Comparison of ENCODE assay signal across 9 mouse cellular contexts in the genomic region with DNA sequence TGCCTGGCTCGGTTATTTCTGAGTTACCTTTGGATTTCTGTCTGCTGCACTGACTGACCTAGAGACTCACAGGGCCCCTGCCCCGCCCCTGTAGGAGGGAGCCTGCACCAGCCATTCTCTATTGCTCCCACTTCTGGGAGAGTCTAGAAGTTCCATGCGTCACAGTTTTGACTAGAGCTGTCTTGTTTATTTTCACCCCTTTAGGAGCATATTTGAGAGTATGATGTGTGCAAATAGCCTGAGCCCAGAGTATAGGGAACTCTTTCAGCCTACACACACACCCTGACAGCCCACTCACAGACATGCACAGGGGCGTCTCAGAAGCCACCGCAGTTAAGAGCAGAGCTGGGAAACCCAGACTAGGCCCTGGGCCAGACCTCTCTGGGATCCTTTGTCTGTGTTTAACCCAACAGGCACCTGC. TPM values are rescaled to one million over a fixed set of nuclear protein-coding genes. Genes with fewer than 3 reads are reported as not detected.
DNase-seq lines count a peak whose midpoint lies in the region; ATAC-seq lines count a peak whose summit lies in the region.
"Had no signal": no experiment of that assay in that cellular context is flagged by ENCODE, and none has a peak within 500 bp of the region (broad histone marks: within the 10 kb centered on the region; RNA-seq: fewer than 3 reads in every experiment).

No protein-coding gene starts in this region.

- H3K4me3 ChIP-seq in heart, embryonic 13.5 days, result no peak overlapping the region
- H3K4me3 ChIP-seq in forebrain, embryonic 13.5 days, result no peak overlapping the region
- no peak overlapping the region for H3K4me3 ChIP-seq in midbrain, embryonic 12.5 days

- WGBS in heart, embryonic 13.5 days, result 55% methylated on average over 5 of the region's 5 CpGs
- 48% methylated on average over 5 of the region's 5 CpGs for WGBS in forebrain, embryonic 13.5 days
- WGBS in midbrain, embryonic 12.5 days, result 77% methylated on average over 5 of the region's 5 CpGs

- intact Hi-C loops in heart, postnatal 25 days (cut with DNase I), result no loop called here

- peak overlapping the region; percentile 65 for H3K27ac ChIP-seq in heart, embryonic 13.5 days (replicated peaks)
- peak overlapping the region; percentile 77 for H3K27ac ChIP-seq in forebrain, embryonic 13.5 days
- H3K27ac ChIP-seq in midbrain, embryonic 12.5 days (replicated peaks), result peak overlapping the region; percentile 40; the same call in 1 of the 2 replicates
- H3K27ac ChIP-seq: macrophage had no signal

- ATAC-seq in heart, embryonic 13.5 days (ENCODE audit: extremely low read depth, insufficient number of reproducible peaks, low FRiP score, low TSS enrichment), result no peak
- peak; percentile 46; the same call in 1 of the 2 replicates for ATAC-seq in forebrain, embryonic 13.5 days
- no peak for ATAC-seq in midbrain, embryonic 12.5 days (ENCODE audit: low FRiP score, low read depth)

- H3K36me3 ChIP-seq in heart, embryonic 13.5 days, result no peaks in the 10 kb centered on the region
- no peaks in the 10 kb centered on the region for H3K36me3 ChIP-seq in forebrain, embryonic 13.5 days (ENCODE audit: poor library complexity, severe bottlenecking)
- no peaks in the 10 kb centered on the region for H3K36me3 ChIP-seq in midbrain, embryonic 12.5 days

- no peak overlapping the region for H3K4me2 ChIP-seq in heart, embryonic 13.5 days
- H3K4me2 ChIP-seq in forebrain, embryonic 13.5 days, result no peak overlapping the region
- no peak overlapping the region for H3K4me2 ChIP-seq in midbrain, embryonic 12.5 days (replicated peaks)

- H3K9ac ChIP-seq in heart, embryonic 13.5 days, result peak overlapping the region; percentile 59
- 0 out of 2 replicates have a peak overlapping the region, but pooled peaks have one; percentile 17 for H3K9ac ChIP-seq in forebrain, embryonic 13.5 days
- H3K9ac ChIP-seq in midbrain, embryonic 12.5 days (replicated peaks), result no peak overlapping the region

- H3K4me1 ChIP-seq in heart, embryonic 13.5 days, result peaks cover 78% of the 10 kb centered on the region
- peaks cover 64% of the 10 kb centered on the region for H3K4me1 ChIP-seq in forebrain, embryonic 13.5 days
- peaks cover 39% of the 10 kb centered on the region for H3K4me1 ChIP-seq in midbrain, embryonic 12.5 days

- no peaks in the 10 kb centered on the region for H3K9me3 ChIP-seq in heart, embryonic 13.5 days
- no peaks in the 10 kb centered on the region for H3K9me3 ChIP-seq in forebrain, embryonic 13.5 days (replicated peaks)
- no peaks in the 10 kb centered on the region for H3K9me3 ChIP-seq in midbrain, embryonic 12.5 days

- no peaks in the 10 kb centered on the region for H3K27me3 ChIP-seq in heart, embryonic 13.5 days (replicated peaks)
- no peaks in the 10 kb centered on the region for H3K27me3 ChIP-seq in forebrain, embryonic 13.5 days
- H3K27me3 ChIP-seq in midbrain, embryonic 12.5 days, result no peaks in the 10 kb centered on the region

- no peak for DNase-seq in heart, postnatal 25 days (ENCODE audit: low spot score)
- peak; percentile 78 for DNase-seq in kidney, postnatal 14 days
- no peak for DNase-seq in embryo, embryonic 10.5 days (ENCODE audit: low spot score)
- no peak for DNase-seq in frontal cortex, postnatal 14 days (ENCODE audit: low spot score in 2 of 2)
- no peak for DNase-seq in cerebellum, adult 18-20 months

RNA-seq across cellular contexts. Expression of gene Tcp11, which starts 54.9 kb away (rescaled TPM):
- polyA plus RNA-seq in heart, embryonic 13.5 days (2015; fragmentation: Nextera tagmentation; extraction: Ambion mirVana), result 0.49 and 0.55 TPM in 2 replicates
- not detected for total RNA-seq in heart, postnatal 25 days (2021)
- polyA plus RNA-seq in forebrain, embryonic 13.5 days (2015; fragmentation: Nextera tagmentation; extraction: Ambion mirVana), result 1.4 TPM in 2 replicates
- polyA plus RNA-seq in midbrain, embryonic 12.5 days (2016; fragmentation: Nextera tagmentation; extraction: Ambion mirVana), result 1.4 and 1.9 TPM in 2 replicates
- polyA plus RNA-seq: macrophage had no signal
